Mouse (Mus musculus): ENCODE measurements around the gene St6galnac3.

DNA sequence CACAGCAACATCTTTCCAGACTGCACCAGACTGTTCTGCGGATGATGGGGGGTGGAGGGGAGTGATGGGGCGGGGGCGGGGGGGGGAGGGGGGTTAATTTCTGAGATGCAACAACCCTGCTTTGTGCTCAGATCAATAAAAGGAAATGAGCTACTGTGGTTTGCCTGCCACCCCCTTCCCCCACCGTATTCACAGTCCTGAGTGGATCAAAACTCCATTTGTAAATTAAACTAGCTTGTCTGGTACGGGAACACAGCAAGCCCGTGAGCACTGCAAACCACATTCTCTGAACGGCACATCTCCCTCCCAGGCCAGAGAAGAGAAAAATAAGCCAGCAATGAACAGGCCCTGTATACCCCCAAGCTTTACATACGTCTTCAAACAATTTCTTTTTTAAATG is 76.3 kb downstream of the St6galnac3 start:
- TF ChIP-seq EP300 (optimal IDR thresholded peaks at IDR 0.05) (no peak), CTCF (IDR thresholded peaks at IDR 0.05; ENCODE audit: low read depth) (no peak)
